Mouse (Mus musculus): ENCODE measurements around the gene Rdh1. TPM values are rescaled to one million over a fixed set of nuclear protein-coding genes. Genes with fewer than 3 reads are reported as not detected.

Gene Rdh1
- polyA plus RNA-seq, 1 experiment from 2014 or later: 0.12 TPM

DNA sequence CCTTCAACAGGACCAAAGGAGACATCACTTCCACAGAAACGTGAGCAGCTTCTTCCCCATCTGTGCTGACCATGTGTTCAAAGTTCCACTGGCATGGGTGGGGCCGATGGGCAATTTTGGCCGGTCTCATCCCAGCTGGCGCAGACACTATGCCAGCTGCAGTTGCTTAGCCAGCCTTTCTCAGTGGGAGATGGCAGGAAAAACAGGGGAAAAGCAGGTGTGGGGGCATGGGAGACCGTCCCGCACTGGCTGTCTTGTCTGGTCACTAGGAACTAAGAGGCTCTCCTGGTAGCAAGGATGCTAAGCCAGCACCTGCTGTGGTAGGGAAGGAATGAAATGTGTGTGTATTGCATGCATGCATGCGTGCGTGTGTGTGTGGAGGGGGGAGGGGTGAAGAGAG lies 31.1 kb upstream of the Rdh1 start:
- 69% methylated on average over 8 of the region's 8 CpGs for whole genome bisulfite sequencing
- H3K9me3 ChIP-seq (ENCODE audit: control insufficient read depth): no peaks in the 10 kb centered on the region
- no peak overlapping the region for H3K27ac ChIP-seq (ENCODE audit: low read depth, low read length)
- ATAC-seq: no peak
- no peaks in the 10 kb centered on the region for H3K36me3 ChIP-seq (ENCODE audit: control insufficient read depth, insufficient read depth)
- no peak overlapping the region for H3K4me2 ChIP-seq (replicated peaks; ENCODE audit: low read depth)
- no peak for TF ChIP-seq CTCF (IDR thresholded peaks at IDR 0.05; ENCODE audit: low read depth)
- H3K9ac ChIP-seq (ENCODE audit: low read depth, low read length): no peak overlapping the region
- no peaks in the 10 kb centered on the region for H3K27me3 ChIP-seq (replicated peaks; ENCODE audit: control insufficient read depth, insufficient read depth, low read length)
- H3K4me1 ChIP-seq (replicated peaks; ENCODE audit: control insufficient read depth, insufficient read depth, low read length): no peaks in the 10 kb centered on the region
- H3K4me3 ChIP-seq (ENCODE audit: low read depth, low read length): no peak overlapping the region

DNA sequence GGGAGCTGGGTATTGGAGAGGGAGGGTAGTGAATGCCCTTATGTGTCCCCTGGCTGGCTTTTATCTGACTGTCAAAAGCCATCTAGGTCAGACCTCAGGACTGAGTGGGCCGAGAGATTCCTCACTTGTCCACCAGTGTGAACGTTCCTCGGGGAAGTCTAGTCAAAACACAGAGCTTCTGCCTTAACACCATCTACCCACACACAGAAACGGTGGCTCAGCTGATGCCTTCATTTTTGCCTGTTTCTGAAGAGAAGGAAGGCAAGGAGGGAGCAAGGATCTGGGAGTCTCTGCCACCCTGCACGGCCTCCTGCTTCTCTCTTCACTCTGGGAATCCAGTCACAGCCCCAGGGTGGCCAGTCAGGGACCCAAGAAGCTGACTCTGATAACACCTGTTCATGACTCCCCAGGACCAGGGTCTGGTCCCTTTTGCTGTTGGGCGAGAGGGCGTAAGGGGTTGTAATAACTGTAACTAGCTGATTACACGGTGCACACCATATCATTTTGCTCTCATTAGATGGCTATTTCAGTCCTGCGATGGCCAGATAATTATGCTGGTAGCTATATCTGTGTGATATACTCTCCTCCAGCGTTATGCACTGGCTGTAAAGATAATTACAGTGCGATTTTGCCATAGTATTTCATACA lies 29.1 kb upstream of the Rdh1 start:
- Histone ChIP-seq H3K4me3 (ENCODE audit: low read depth, low read length) (no peak overlapping the region), H3K27me3 (replicated peaks; ENCODE audit: control insufficient read depth, insufficient read depth, low read length) (no peaks in the 10 kb centered on the region), H3K36me3 (ENCODE audit: control insufficient read depth, insufficient read depth) (no peaks in the 10 kb centered on the region), H3K9ac (ENCODE audit: low read depth, low read length) (no peak overlapping the region), H3K9me3 (ENCODE audit: control insufficient read depth) (no peaks in the 10 kb centered on the region), H3K27ac (ENCODE audit: low read depth, low read length) (no peak overlapping the region), H3K4me2 (replicated peaks; ENCODE audit: low read depth) (no peak overlapping the region), H3K4me1 (replicated peaks; ENCODE audit: control insufficient read depth, insufficient read depth, low read length) (no peaks in the 10 kb centered on the region)
- WGBS: 62% methylated on average over 11 of the region's 11 CpGs
- no peak for TF ChIP-seq CTCF (IDR thresholded peaks at IDR 0.05; ENCODE audit: low read depth)
- no peak for ATAC-seq

DNA sequence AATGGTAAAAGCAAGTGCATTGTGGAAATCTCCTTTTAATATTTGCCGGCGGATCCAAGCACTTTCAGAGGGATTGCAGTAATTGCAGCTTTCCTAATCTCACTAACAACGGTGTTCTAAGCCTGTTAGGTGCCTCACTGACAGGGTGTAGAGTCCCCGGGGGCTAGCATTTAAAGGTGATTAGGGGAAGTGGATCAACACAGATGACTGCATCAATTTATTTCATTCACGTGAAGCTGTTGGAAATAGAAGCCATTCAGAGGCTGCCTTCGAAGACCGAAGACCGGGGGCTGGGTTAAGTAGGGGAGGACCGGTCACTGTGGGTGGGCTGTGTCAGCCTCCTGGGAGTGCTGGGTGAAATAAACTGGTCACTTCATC lies 28.6 kb upstream of the Rdh1 start:
- Histone ChIP-seq H3K4me1 (replicated peaks; ENCODE audit: control insufficient read depth, insufficient read depth, low read length) (no peaks in the 10 kb centered on the region), H3K36me3 (ENCODE audit: control insufficient read depth, insufficient read depth) (no peaks in the 10 kb centered on the region), H3K9me3 (ENCODE audit: control insufficient read depth) (no peaks in the 10 kb centered on the region), H3K4me2 (replicated peaks; ENCODE audit: low read depth) (no peak overlapping the region), H3K9ac (ENCODE audit: low read depth, low read length) (no peak overlapping the region), H3K4me3 (ENCODE audit: low read depth, low read length) (no peak overlapping the region), H3K27ac (ENCODE audit: low read depth, low read length) (no peak overlapping the region), H3K27me3 (replicated peaks; ENCODE audit: control insufficient read depth, insufficient read depth, low read length) (no peaks in the 10 kb centered on the region)
- no peak for TF ChIP-seq CTCF (IDR thresholded peaks at IDR 0.05; ENCODE audit: low read depth)
- ATAC-seq: no peak
- 46% methylated on average over 9 of the region's 9 CpGs for WGBS

DNA sequence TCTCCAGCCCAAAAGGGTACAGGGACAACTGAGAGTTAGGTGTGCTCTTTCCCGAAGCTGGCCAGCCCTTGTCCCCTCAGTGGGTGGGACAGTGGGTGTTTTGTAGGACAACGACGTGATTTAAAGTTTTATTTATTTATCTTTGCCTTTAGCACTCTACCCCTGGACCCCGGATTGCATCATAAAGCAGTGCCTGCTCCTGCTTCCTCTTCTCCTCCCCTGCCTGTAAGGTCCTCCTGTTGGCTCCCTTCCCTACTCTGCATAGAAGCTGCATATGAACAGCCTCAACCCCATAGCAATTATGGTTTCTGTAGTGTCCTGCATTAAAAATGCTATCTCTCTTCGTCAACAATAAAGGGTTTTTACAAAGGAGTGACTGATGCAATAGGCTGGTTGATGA lies 28.1 kb upstream of the Rdh1 start:
- ATAC-seq: no peak
- H3K27ac ChIP-seq (ENCODE audit: low read depth, low read length): no peak overlapping the region
- H3K4me1 ChIP-seq (replicated peaks; ENCODE audit: control insufficient read depth, insufficient read depth, low read length): no peaks in the 10 kb centered on the region
- no peaks in the 10 kb centered on the region for H3K36me3 ChIP-seq (ENCODE audit: control insufficient read depth, insufficient read depth)
- H3K4me2 ChIP-seq (replicated peaks; ENCODE audit: low read depth): no peak overlapping the region
- 11% methylated on average over 5 of the region's 5 CpGs for WGBS
- no peaks in the 10 kb centered on the region for H3K27me3 ChIP-seq (replicated peaks; ENCODE audit: control insufficient read depth, insufficient read depth, low read length)
- no peak overlapping the region for H3K9ac ChIP-seq (ENCODE audit: low read depth, low read length)
- H3K4me3 ChIP-seq (ENCODE audit: low read depth, low read length): no peak overlapping the region
- no peak for TF ChIP-seq CTCF (IDR thresholded peaks at IDR 0.05; ENCODE audit: low read depth)
- no peaks in the 10 kb centered on the region for H3K9me3 ChIP-seq (ENCODE audit: control insufficient read depth)

DNA sequence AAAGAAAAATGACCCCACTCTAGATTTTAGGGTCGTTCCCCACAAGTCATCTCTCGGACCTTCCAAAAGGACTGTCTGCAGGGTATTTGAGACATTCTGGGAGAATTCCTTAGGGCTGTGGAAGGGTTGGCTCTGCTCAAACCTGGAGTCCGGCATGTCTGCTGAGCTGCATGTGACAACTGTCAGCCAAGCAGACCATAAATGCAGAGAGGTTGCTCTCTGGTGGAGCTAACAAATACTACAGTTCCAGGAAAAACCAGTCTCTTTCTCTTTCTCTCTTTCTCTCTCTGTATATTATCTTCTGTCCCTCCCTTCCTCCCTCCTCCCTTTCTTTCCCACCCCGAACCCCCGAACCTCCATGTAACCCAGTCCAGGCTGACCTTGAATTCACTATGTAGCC lies 25.1 kb upstream of the Rdh1 start:
- Histone ChIP-seq H3K4me3 (ENCODE audit: low read depth, low read length) (no peak overlapping the region), H3K27me3 (replicated peaks; ENCODE audit: control insufficient read depth, insufficient read depth, low read length) (no peaks in the 10 kb centered on the region), H3K36me3 (ENCODE audit: control insufficient read depth, insufficient read depth) (no peaks in the 10 kb centered on the region), H3K9me3 (ENCODE audit: control insufficient read depth) (no peaks in the 10 kb centered on the region), H3K9ac (ENCODE audit: low read depth, low read length) (no peak overlapping the region), H3K4me2 (replicated peaks; ENCODE audit: low read depth) (no peak overlapping the region), H3K4me1 (replicated peaks; ENCODE audit: control insufficient read depth, insufficient read depth, low read length) (0 out of 2 replicates have a peak, but pooled peaks cover 3% of the 10 kb centered on the region), H3K27ac (ENCODE audit: low read depth, low read length) (no peak overlapping the region)
- TF ChIP-seq CTCF (IDR thresholded peaks at IDR 0.05; ENCODE audit: low read depth): peak; percentile 86
- 30% methylated on average over 5 of the region's 5 CpGs for WGBS
- no peak for ATAC-seq

DNA sequence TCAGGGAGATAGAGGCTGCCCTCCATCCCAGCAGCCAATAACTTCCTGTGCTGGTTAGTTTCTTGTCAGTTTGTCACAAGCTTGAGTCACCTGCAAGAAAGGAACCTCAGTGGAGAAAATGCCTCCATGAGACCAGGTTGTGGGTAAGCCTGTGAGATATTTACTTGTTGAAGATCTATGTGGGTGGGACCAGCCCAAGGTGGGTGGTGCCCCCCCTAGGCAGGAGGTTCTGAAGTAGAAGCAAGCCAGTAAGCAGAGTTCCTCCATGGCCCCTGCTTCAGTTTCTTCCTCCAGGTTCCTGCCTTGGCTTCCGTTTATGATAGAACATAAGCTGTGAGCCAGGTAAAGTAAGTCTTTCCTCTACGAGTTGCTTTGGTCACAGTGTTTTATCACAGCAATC lies 23.3 kb upstream of the Rdh1 start:
- no peak overlapping the region; the same call in 1 of the 2 replicates for H3K27ac ChIP-seq (ENCODE audit: low read depth, low read length)
- 62% methylated on average over 2 of the region's 2 CpGs for WGBS
- H3K27me3 ChIP-seq (replicated peaks; ENCODE audit: control insufficient read depth, insufficient read depth, low read length): no peaks in the 10 kb centered on the region
- ATAC-seq: no peak
- no peak overlapping the region for H3K4me2 ChIP-seq (replicated peaks; ENCODE audit: low read depth)
- 0 out of 2 replicates have a peak, but pooled peaks cover 2% of the 10 kb centered on the region for H3K36me3 ChIP-seq (ENCODE audit: control insufficient read depth, insufficient read depth)
- no peak overlapping the region for H3K4me3 ChIP-seq (ENCODE audit: low read depth, low read length)
- H3K9ac ChIP-seq (ENCODE audit: low read depth, low read length): no peak overlapping the region
- H3K9me3 ChIP-seq (ENCODE audit: control insufficient read depth): no peaks in the 10 kb centered on the region
- TF ChIP-seq CTCF (IDR thresholded peaks at IDR 0.05; ENCODE audit: low read depth): no peak
- 0 out of 2 replicates have a peak, but pooled peaks cover 3% of the 10 kb centered on the region for H3K4me1 ChIP-seq (replicated peaks; ENCODE audit: control insufficient read depth, insufficient read depth, low read length)

Data from intestine, postnatal 0 days (tissue).